Mouse (Mus musculus): ENCODE results near the gene 4930502E18Rik. TPM values are rescaled to one million over a fixed set of nuclear protein-coding genes. Genes with fewer than 3 reads are reported as not detected.

Gene 4930502E18Rik
- polyA plus RNA-seq (2012; ENCODE audit: low replicate concordance): not detected in 2 replicates

DNA sequence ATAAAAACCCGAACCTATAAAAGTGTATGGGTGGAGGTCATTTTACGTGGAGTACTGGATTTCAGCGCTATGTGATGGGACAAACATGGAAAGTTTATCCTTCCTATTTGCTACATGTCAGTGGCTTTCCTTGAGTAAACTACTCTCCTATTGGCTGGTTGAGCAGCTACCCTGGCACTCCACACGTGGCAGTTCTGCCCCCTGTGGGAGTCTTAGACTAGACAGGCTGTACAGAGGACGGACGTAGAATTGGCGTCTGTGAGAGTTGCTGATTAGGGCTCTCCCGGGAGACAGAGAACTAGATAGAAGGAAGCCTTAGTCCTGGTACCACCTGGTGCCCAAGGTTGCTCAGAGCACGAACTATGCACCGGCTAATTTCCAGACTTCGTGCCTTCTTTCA is at the start of gene 4930502E18Rik:
Gene 4930502E18Rik, plus strand, starts transcription at position 231 of the 400 bp plus-strand sequence.

DNA sequence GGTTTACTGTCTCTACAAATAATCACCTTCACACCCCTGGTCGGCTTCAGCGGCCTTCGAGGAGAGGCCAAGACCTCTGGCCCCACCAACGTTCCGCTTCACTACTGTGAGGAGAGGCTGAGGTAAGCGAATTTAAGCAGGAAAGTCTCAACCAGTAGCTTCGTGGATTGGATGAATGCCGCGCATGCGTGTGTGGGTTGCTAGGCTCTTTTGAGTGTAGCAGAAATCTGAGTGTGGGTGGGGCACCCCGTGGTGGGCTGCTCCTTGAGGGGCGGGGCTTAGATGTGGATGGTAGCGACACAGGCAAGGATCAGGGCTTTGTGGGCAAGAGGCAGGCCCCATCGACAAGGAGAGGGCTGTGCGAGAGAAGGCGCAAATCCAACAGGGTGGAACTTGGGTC is 33.1 kb downstream of the 4930502E18Rik start, which contains the start of gene 1700013H16Rik:
Gene 1700013H16Rik, minus strand, starts transcription at position 96 of the 400 bp plus-strand sequence.

DNA sequence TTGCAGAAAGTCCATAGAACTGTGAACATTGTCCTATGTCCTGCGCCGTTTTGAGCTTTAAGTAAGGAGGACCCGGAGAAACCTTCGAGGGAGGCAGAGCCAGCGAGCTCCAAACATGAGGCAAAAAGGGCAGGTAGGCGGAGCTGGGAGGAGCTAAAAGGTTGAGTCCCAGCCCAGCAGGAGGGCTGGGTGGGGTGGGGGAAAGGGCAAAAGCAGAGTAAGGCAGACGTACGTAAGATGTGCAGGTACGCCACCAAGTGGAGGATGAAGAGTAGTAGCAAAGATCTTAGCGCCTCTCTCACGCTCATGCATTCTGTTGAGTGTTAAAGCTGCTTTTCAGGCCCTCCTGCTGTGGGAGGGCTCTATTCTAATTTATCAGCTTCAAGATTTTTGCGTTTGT is 51.6 kb downstream of the 4930502E18Rik start, which contains the start of gene Zfp36l3:
Gene Zfp36l3, minus strand, starts transcription at position 119 of the 400 bp plus-strand sequence.

Other genes with a start within 250 kb of the 4930502E18Rik start
- gene Rtl8c, start 116.8 kb upstream of the 4930502E18Rik start, polyA plus RNA-seq (2012; ENCODE audit: low replicate concordance): 3.5 and 3.9 TPM in 2 replicates
- gene Gm14597, start 115.8 kb upstream of the 4930502E18Rik start, polyA plus RNA-seq (2012; ENCODE audit: low replicate concordance): not detected in 2 replicates
- gene Rtl8a, start 81.1 kb upstream of the 4930502E18Rik start, polyA plus RNA-seq (2012; ENCODE audit: low replicate concordance): 7.2 and 29.0 TPM in 2 replicates
- gene Rtl8b, start 54.4 kb upstream of the 4930502E18Rik start, polyA plus RNA-seq (2012; ENCODE audit: low replicate concordance): 36.0 and 64.2 TPM in 2 replicates
- gene 1700013H16Rik, start 33.0 kb downstream of the 4930502E18Rik start, polyA plus RNA-seq (2012; ENCODE audit: low replicate concordance): not detected in 2 replicates
- gene Zfp36l3, start 51.6 kb downstream of the 4930502E18Rik start, polyA plus RNA-seq (2012; ENCODE audit: low replicate concordance): 0.16 TPM in 1 of 2 replicates, not detected in the other
- gene Xlr, start 72.9 kb downstream of the 4930502E18Rik start, polyA plus RNA-seq (2012; ENCODE audit: low replicate concordance): 0.26 and 1.1 TPM in 2 replicates

All from hematopoietic multipotent progenitor cell, adult 10-12 weeks (in vitro differentiated cells).